Mouse (Mus musculus) neural tube, embryonic 12.5 days (tissue): ENCODE measurements at regions not wholly inside any gene's neighbourhood (a gene's known extent, or its start where the extent isn't known, plus 50 kb on each side); places are given as distances from the start of the nearest gene placed in this dataset.

ENCODE experiments used
- ATAC-seq: fragments of 200-750 bp; cut with Nextera tagmentation; 2 replicates; pipeline ENCODE4 v1.8.0; 2017; ENCODE audit warnings: low read depth, mild to moderate bottlenecking, moderate TSS enrichment, moderate library complexity; ENCODE audit not compliant: low FRiP score
- H3K27ac ChIP-seq: fragments of 300-500 bp; sonication (generic); 2 replicates; pipeline ENCODE4 v1.5.1; 2016
- H3K27me3 ChIP-seq: fragments of 300-500 bp; sonication (generic); replicated peaks from 2 replicates; pipeline ENCODE4 v1.6.1; 2016; ENCODE audit warnings: mild to moderate bottlenecking
- H3K36me3 ChIP-seq: fragments of 300-500 bp; sonication (generic); 2 replicates; pipeline ENCODE4 v1.6.1; 2016; ENCODE audit warnings: mild to moderate bottlenecking
- H3K4me1 ChIP-seq: fragments of 300-500 bp; sonication (generic); 2 replicates; pipeline ENCODE4 v1.6.1; 2016
- H3K4me2 ChIP-seq: fragments of 300-500 bp; sonication (generic); replicated peaks from 2 replicates; pipeline ENCODE4 v1.6.1; 2016; ENCODE audit warnings: mild to moderate bottlenecking
- H3K4me3 ChIP-seq: fragments of 300-500 bp; sonication (generic); 2 replicates; pipeline ENCODE4 v1.5.1; 2016
- H3K9ac ChIP-seq: fragments of 300-500 bp; sonication (generic); 2 replicates; pipeline ENCODE4 v1.6.1; 2016; ENCODE audit warnings: mild to moderate bottlenecking
- H3K9me3 ChIP-seq: fragments of 300-500 bp; sonication (generic); 2 replicates; pipeline ENCODE4 v1.6.1; 2016; ENCODE audit warnings: mild to moderate bottlenecking
- WGBS: fragments of 180-500 bp; shearing (Covaris S2); methylation state at CpG from one replicate; pipeline ENCODE4 v1.1.7; 2016; 5-methylcytosine and 5-hydroxymethylcytosine counted together

DNA sequence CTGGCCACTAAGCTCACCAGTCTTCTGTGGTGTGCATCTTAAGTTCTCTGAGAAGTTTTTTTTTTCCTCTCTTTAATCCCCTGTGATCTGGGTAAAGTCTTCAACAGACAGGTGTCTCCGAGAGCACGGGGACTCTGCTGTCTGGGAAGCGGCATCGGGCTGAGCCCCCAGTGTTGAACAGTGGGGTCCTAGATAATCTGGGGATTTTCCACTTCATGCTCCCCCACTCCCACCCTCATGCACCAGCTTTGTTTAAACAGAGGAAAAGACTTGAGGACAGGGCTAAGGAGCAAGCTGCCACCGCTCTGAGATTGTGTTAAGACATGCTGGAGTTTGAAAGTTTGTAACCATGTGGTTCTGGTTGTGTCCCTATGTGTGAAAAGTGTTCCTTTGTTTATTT, 538.4 kb downstream of the Ccdc171 start:
- no peak overlapping the region for H3K4me3 ChIP-seq
- no peak for ATAC-seq
- no peak overlapping the region for H3K9ac ChIP-seq
- no peak overlapping the region for H3K27ac ChIP-seq
- H3K36me3 ChIP-seq: no peaks in the 10 kb centered on the region
- 89% methylated on average over 5 of the region's 5 CpGs for WGBS
- no peaks in the 10 kb centered on the region for H3K9me3 ChIP-seq
- H3K27me3 ChIP-seq: no peaks in the 10 kb centered on the region
- no peak overlapping the region for H3K4me2 ChIP-seq
- 0 out of 2 replicates have a peak, but pooled peaks cover 4% of the 10 kb centered on the region for H3K4me1 ChIP-seq

DNA sequence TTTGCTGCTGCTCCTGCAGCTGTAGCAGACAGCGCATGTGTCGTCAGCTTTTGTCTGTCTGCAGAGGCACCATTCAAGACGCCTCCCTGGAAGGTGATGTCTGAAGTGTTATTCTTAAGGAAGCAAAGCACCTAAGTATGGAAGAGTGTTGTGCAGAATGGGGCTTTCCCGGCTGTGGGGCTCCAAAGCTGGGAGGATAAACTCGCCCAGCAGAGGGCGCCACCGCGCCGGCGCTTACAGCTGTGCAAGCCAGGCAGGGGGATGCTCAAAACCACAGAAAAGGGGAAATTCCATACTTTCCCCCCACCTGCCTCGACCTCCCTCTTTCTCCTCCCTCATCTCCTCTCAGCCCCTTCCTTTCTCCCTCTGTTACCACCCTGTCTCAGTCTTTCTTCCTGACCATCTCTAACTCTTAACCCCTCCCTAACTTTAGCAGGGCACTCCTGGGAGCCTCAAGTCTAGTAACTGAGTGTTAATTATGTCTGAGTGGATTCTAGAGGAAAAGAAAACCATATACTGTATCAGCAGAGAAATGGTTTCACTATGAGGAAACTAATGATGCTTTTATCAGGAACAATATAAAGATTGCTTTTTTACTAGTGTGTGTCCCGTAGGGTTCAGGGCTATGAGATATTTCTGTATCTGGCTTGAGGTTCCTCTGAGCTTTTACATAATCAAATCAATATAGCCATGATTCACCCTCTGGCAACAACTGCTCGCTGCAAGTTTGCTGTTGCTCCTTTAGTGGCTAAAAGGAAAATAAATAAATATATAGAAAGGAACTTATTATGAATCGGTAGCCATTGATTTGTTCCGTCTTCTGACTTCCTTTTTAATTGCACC, 539.5 kb downstream of the Ccdc171 start:
- no peaks in the 10 kb centered on the region for H3K36me3 ChIP-seq
- WGBS: 24% methylated on average over 15 of the region's 15 CpGs
- no peaks in the 10 kb centered on the region for H3K9me3 ChIP-seq
- no peak overlapping the region for H3K4me2 ChIP-seq
- H3K4me1 ChIP-seq: peaks cover 10% of the 10 kb centered on the region; the same call in 1 of the 2 replicates
- ATAC-seq: peak; percentile 7; the same call in 1 of the 2 replicates
- H3K4me3 ChIP-seq: no peak overlapping the region
- no peak overlapping the region for H3K27ac ChIP-seq
- H3K27me3 ChIP-seq: no peaks in the 10 kb centered on the region
- no peak overlapping the region for H3K9ac ChIP-seq

DNA sequence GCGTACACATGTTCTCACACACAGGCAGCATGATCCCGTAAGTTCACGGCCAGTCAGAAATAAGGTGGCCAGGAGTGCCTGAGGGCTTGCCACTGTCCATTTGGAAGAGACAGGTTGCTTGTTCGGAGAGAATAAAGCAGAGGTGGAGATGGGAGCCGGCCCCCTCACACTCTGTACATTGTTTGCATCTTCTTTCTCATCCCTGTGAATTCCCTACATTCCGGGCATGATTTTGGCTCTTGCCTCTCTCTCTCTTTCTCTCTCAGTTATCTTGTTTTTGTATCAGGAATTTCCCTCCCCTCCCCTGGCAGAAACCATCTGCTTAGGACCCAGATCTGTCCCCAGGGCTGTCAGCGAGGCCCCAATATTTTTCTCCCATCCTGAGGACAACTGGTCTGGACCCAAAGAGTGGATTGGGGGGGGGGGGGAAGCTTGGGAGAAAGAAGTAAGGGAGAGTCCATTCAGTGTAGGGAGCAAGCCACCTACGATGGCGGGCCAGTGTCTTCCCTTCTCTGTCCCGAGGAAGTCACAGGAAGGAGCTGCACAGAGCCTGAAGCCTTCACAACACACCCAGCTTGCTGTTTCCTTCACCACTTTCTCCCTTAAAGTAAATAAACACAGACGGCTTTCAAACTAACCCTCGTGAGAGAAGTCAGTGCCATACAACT, 540.2 kb downstream of the Ccdc171 start:
- Histone ChIP-seq H3K27me3 (no peaks in the 10 kb centered on the region), H3K4me1 (peaks cover 14% of the 10 kb centered on the region; the same call in 1 of the 2 replicates), H3K4me3 (no peak overlapping the region), H3K36me3 (no peaks in the 10 kb centered on the region), H3K9me3 (no peaks in the 10 kb centered on the region), H3K9ac (no peak overlapping the region), H3K4me2 (no peak overlapping the region), H3K27ac (no peak overlapping the region)
- ATAC-seq: no peak
- WGBS: 64% methylated on average over 12 of the region's 12 CpGs

DNA sequence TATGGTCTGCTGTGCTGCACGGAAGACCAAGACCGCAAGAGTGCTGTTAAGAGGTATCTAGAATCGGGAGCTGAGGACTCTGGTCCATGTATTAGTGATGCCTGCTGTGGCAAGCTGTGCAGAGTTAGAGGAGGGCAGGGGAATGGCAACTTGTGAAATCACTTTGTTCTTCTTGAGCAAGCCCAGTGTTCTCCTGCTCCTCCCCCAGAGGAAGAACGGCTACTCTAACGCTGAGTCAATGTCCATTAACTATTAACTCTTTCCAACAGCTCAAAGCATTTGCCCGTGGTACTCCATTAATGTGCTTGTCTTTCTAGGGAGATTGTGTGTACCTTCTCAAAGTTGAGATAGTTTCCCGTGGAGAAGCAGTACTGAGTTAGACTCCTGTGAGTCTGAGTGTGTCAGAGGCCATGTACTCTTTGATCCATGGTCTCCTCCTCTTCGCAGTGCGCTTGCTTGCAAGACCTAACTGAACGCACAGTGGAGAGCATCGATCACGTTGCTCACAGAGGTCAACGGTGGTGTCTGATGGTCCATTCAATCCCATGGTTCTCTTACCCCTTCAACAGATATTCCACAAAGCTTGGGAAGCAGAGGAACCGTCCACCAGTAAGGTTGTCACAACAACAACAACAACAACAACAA, 542.7 kb downstream of the Ccdc171 start:
- H3K27me3 ChIP-seq: no peaks in the 10 kb centered on the region
- peaks cover 14% of the 10 kb centered on the region; the same call in 1 of the 2 replicates for H3K4me1 ChIP-seq
- H3K36me3 ChIP-seq: no peaks in the 10 kb centered on the region
- H3K9me3 ChIP-seq: no peaks in the 10 kb centered on the region
- no peak overlapping the region for H3K27ac ChIP-seq
- WGBS: 75% methylated on average over 14 of the region's 14 CpGs
- no peak overlapping the region for H3K4me2 ChIP-seq
- ATAC-seq: no peak
- no peak overlapping the region for H3K9ac ChIP-seq
- H3K4me3 ChIP-seq: no peak overlapping the region

DNA sequence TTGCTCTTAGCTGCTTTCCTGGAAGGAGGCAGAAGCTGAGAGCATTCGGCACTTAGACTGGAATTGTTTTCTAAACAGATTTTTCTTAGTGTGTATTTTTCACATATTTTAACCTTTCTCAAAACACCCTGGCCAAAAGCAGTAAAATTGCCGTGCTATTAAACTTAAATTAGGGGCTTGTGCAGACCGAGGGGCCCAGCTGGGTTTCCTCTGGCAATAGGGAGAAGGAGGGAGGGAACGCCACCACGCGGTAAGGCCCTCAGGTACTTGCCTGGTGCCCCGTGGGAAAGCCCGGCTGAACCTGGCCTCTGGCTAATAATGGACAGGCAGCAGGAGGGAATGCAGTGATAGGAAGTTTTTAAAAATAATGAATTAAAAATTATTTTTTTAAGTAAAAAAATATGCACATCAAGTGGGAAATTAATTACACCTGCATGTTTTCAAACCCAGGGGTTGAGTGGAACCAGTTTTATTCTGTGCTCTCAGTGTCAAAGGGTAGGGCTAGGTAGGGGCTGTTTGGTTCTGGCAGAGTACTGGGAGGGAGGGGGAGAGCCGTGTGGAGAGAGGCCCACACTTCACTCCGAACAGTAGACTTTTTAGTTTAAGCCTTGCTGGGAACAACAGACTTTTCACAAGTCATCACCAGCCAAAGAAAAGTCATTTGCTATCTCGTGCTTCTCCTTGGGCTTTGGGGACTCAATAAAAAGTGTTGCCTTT, 543.8 kb downstream of the Ccdc171 start:
- 30% methylated on average over 11 of the region's 11 CpGs for WGBS
- no peak overlapping the region for H3K9ac ChIP-seq
- H3K4me2 ChIP-seq: no peak overlapping the region
- no peaks in the 10 kb centered on the region for H3K9me3 ChIP-seq
- peaks cover 14% of the 10 kb centered on the region; the same call in 1 of the 2 replicates for H3K4me1 ChIP-seq
- no peak overlapping the region for H3K4me3 ChIP-seq
- no peak overlapping the region for H3K27ac ChIP-seq
- H3K27me3 ChIP-seq: no peaks in the 10 kb centered on the region
- no peaks in the 10 kb centered on the region for H3K36me3 ChIP-seq
- ATAC-seq: no peak

DNA sequence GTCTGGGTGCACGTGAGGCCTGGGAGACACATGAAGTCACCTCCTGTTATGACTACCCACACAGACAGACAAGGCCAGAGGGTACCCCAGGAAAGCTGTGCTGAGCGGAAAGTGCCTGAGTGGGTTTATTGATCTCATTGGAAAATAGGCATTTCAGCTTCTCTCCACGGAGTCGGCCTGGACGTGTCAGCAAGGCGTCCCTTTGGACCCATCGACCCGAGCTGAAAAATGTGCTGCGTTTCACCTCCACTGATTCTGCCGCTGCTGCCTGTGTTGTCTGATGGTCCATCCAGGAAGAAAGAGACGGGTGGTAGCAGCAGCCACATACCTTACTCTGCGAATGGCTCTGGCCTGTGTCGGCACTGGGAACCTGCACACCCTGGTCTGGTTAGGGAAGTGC, 544.3 kb downstream of the Ccdc171 start:
- Histone ChIP-seq H3K4me3 (no peak overlapping the region), H3K27me3 (no peaks in the 10 kb centered on the region), H3K27ac (no peak overlapping the region), H3K4me1 (peaks cover 14% of the 10 kb centered on the region; the same call in 1 of the 2 replicates), H3K4me2 (no peak overlapping the region), H3K36me3 (no peaks in the 10 kb centered on the region), H3K9ac (no peak overlapping the region), H3K9me3 (no peaks in the 10 kb centered on the region)
- 68% methylated on average over 13 of the region's 13 CpGs for WGBS
- no peak for ATAC-seq

DNA sequence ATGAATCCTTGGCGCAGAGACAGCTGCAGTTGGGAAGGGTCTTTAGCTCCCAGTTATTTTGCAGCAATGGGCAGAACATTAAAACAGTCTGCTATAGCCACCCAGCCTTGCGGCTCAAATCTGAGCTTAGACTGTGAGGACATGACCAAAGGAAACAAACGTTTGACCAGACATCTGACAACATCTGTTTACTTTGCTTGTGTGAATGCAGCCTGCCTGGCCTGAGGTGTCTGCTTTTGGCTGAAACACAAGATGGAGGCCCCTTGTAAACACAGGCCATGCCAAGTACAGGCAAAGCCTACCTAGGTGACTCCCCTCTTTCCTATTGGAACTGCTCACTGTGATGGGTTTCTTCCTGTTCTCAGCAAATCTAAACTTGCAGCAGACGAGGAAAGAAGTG, 544.7 kb downstream of the Ccdc171 start:
- Histone ChIP-seq H3K4me3 (no peak overlapping the region), H3K4me2 (no peak overlapping the region), H3K9ac (no peak overlapping the region), H3K27ac (no peak overlapping the region), H3K9me3 (no peaks in the 10 kb centered on the region), H3K36me3 (no peaks in the 10 kb centered on the region), H3K27me3 (no peaks in the 10 kb centered on the region), H3K4me1 (peaks cover 14% of the 10 kb centered on the region; the same call in 1 of the 2 replicates)
- WGBS: 69% methylated on average over 4 of the region's 4 CpGs
- no peak for ATAC-seq

DNA sequence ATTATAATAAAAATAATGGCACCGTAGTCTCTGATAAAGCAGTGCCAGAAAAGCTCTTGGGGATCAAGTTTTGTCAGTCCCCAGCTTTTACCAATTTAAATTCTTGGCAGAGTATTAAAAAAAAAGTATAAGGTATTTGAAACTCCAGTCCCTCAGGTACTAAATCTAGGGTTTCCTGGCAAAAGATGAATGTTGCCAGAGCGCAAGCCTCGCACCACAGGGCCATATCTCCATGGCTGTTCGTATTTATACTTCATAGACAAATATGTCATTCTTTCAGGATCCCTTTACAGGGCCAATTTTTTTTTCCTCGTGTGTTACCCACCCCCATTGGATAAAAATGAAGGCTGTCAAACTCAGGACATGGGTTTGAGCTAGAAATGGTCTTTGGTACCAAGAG, 546.8 kb downstream of the Ccdc171 start:
- no peaks in the 10 kb centered on the region for H3K36me3 ChIP-seq
- H3K4me3 ChIP-seq: no peak overlapping the region
- ATAC-seq: no peak
- H3K27me3 ChIP-seq: no peaks in the 10 kb centered on the region
- 82% methylated on average over 5 of the region's 5 CpGs for whole genome bisulfite sequencing
- H3K9ac ChIP-seq: no peak overlapping the region
- H3K9me3 ChIP-seq: no peaks in the 10 kb centered on the region
- H3K27ac ChIP-seq: no peak overlapping the region
- no peak overlapping the region for H3K4me2 ChIP-seq
- H3K4me1 ChIP-seq: peaks cover 10% of the 10 kb centered on the region; the same call in 1 of the 2 replicates

DNA sequence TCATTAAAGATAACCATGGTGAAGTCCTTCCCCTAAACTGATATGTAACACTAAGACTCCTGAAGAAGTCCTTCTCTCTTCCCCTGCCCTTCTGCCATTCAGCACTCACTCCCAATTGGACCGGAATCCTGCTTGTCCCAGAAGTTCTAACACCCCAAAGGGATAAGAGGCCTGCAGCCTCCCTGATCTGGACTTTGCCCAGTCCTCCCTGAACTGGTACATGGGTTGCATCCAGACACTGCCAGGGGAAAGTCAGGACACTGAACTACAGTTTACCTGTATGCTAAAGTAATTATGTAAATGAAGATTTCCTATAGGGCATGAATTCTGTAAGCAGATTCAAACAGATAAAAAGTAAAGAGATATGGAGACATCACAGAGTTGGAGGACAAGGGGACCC, 551.2 kb downstream of the Ccdc171 start:
- WGBS: 90% methylated on average over 1 of the region's 1 CpGs

DNA sequence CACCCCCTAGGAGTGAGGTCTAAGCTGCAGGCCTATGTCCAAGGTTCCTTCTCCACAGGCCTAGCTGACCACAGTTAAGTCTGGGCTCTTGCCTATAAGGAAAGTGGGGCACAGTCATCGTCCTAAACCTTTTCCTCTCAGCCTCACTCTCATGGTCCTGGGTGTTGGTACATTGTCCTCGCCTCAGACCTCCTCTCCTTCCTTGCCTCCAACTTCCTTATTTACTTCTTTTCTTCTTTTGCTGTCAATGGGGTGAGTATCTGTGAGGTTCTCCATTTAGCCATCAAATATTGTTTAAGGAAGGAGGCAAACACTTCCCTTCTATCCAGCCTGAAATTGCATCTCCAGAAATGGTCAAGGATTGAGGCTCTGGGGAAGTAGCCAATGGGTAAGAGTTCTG, 554.2 kb downstream of the Ccdc171 start:
- Histone ChIP-seq H3K27ac (no peak overlapping the region), H3K9me3 (no peaks in the 10 kb centered on the region), H3K4me2 (no peak overlapping the region), H3K9ac (no peak overlapping the region), H3K27me3 (no peaks in the 10 kb centered on the region), H3K36me3 (no peaks in the 10 kb centered on the region), H3K4me3 (no peak overlapping the region), H3K4me1 (no peaks in the 10 kb centered on the region)
- WGBS: 78% methylated on average over 2 of the region's 2 CpGs
- no peak for ATAC-seq

More for the DNA sequence above, 551.2 kb downstream of the Ccdc171 start:
- Histone ChIP-seq H3K36me3 (no peaks in the 10 kb centered on the region), H3K27me3 (no peaks in the 10 kb centered on the region), H3K27ac (no peak overlapping the region), H3K9ac (no peak overlapping the region), H3K4me1 (no peaks in the 10 kb centered on the region), H3K9me3 (no peaks in the 10 kb centered on the region), H3K4me2 (no peak overlapping the region), H3K4me3 (no peak overlapping the region)
- ATAC-seq: no peak

DNA sequence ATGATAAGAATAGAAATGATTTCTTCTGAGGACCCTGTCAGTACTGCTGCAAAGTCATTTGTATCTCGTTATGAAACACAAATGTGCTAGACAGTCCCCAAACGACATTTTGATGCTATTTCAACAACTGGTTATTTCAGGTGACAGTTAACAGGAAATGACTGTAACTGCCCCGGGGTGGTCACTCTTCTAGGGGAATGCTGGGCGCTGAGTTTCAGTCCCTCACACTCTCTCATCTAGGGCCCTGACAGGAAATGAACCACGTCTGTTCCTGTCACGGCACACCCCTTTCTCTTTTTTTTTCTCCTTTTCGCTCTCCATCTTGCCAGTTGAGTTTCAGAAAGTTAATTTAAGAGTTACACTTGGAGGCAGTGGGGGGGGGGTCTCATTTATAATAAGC, 556.2 kb downstream of the Ccdc171 start:
- Histone ChIP-seq H3K4me1 (no peaks in the 10 kb centered on the region), H3K9ac (no peak overlapping the region), H3K36me3 (no peaks in the 10 kb centered on the region), H3K4me3 (no peak overlapping the region), H3K27me3 (no peaks in the 10 kb centered on the region), H3K27ac (no peak overlapping the region), H3K4me2 (no peak overlapping the region), H3K9me3 (no peaks in the 10 kb centered on the region)
- WGBS: 73% methylated on average over 7 of the region's 7 CpGs
- no peak for ATAC-seq

DNA sequence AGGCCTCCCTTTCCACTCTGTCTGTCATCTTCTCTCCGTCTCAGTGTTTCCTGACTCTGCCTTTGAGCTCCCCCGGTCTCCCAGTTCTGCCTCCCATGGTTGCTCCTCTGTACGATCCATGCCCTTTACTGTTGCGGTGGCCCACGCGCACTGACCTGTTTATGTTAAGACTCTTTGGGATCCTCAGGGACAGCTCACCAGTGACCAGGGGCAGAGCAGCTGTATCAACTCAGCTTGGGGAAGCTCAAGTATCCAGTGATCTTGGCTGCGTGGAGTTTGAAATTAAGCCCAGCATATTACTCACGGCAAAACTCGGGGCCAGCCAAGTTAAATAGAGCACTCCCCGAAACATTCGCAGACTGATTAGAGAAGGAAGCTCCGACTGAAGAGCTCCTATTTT, 562.8 kb downstream of the Ccdc171 start:
- ATAC-seq: no peak
- H3K27me3 ChIP-seq: no peaks in the 10 kb centered on the region
- no peaks in the 10 kb centered on the region for H3K36me3 ChIP-seq
- H3K9me3 ChIP-seq: no peaks in the 10 kb centered on the region
- H3K4me1 ChIP-seq: no peaks in the 10 kb centered on the region
- H3K4me2 ChIP-seq: no peak overlapping the region
- H3K27ac ChIP-seq: no peak overlapping the region
- H3K9ac ChIP-seq: no peak overlapping the region
- 77% methylated on average over 12 of the region's 12 CpGs for WGBS
- no peak overlapping the region for H3K4me3 ChIP-seq
